Mouse (Mus musculus) kidney, adult 2 months (tissue): ENCODE measurements at regions not wholly inside any gene's neighbourhood (a gene's known extent, or its start where the extent isn't known, plus 50 kb on each side); places are given as distances from the start of the nearest gene placed in this dataset.

Source experiments
- DNase-seq: peaks from one replicate; pipeline ENCODE4 v3.0.0; 2021
- H3K27ac ChIP-seq: fragments of 200-500 bp; 2 replicates; pipeline ENCODE4 v1.5.1; 2012; ENCODE audit warnings: low read depth, low read length, control low read depth, inconsistent platforms; ENCODE audit not compliant: insufficient read depth
- H3K27me3 ChIP-seq: fragments of 200-500 bp; replicated peaks from 2 replicates; pipeline ENCODE4 v1.6.1; 2012; ENCODE audit warnings: mild to moderate bottlenecking, moderate library complexity, low read length, inconsistent platforms; ENCODE audit not compliant: control insufficient read depth, insufficient read depth
- H3K36me3 ChIP-seq: fragments of 200-500 bp; 2 replicates; pipeline ENCODE4 v1.6.1; 2012; ENCODE audit warnings: mild to moderate bottlenecking, moderate library complexity, low read length, inconsistent platforms; ENCODE audit not compliant: control insufficient read depth, insufficient read depth
- H3K4me1 ChIP-seq: fragments of 200-500 bp; 2 replicates; pipeline ENCODE4 v1.6.1; 2011; ENCODE audit warnings: low read length; ENCODE audit not compliant: control insufficient read depth, insufficient read depth
- H3K4me3 ChIP-seq: fragments of 200-500 bp; 2 replicates; pipeline ENCODE4 v1.5.1; 2011; ENCODE audit warnings: mild to moderate bottlenecking, low read depth, low read length, control low read depth; ENCODE audit not compliant: insufficient read depth
- CTCF ChIP-seq: fragments of 200-500 bp; conservative IDR thresholded peaks from 2 replicates; pipeline ENCODE4 v1.5.1; 2011; ENCODE audit warnings: low read depth, mild to moderate bottlenecking, control low read depth, low read length, moderate library complexity, mixed read lengths; ENCODE audit not compliant: insufficient read depth, insufficient read length
- POLR2A ChIP-seq: fragments of 200-500 bp; IDR thresholded peaks from one replicate; pipeline ENCODE4 v1.6.1; 2011; ENCODE audit warnings: low read depth, low read length, control low read depth
- WGBS: fragments of 180-500 bp; shearing (Covaris S2); methylation state at CpG from one replicate; pipeline ENCODE4 v1.1.7; 2018; 5-methylcytosine and 5-hydroxymethylcytosine counted together

DNA sequence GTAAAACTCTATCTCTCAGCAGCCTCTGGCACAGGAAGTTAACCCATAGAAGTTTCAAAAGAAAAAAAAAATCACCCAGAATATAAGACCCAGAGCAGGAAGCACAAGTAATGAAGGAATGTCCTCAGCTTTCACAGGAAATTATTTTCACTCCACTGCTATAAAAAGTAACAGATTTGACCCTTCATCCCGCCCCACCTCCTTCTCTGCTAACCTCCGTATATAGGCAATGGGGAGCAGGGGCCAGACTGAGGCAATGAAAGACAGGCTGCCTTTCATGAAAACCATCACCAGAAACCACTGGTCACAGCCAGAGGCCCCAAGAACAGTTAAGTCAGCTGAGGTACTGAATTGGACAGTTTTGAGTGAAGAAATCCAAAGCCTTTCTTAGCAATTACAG lies 654.9 kb downstream of the Gsdmc2 start:
- TF ChIP-seq POLR2A (no peak), CTCF (no peak)

GRCm38 (mm10) chr15:63171003-63171402 lies 674.0 kb downstream of the Gsdmc2 start:
- Histone ChIP-seq H3K4me1 (no peaks in the 10 kb centered on the region), H3K27me3 (no peaks in the 10 kb centered on the region), H3K4me3 (no peak overlapping the region), H3K36me3 (no peaks in the 10 kb centered on the region), H3K27ac (no peak overlapping the region)
- no peak for DNase-seq
- no peak for TF ChIP-seq CTCF
- no peak for TF ChIP-seq POLR2A

More for the DNA sequence above, 654.9 kb downstream of the Gsdmc2 start:
- no peaks in the 10 kb centered on the region for H3K27me3 ChIP-seq
- H3K36me3 ChIP-seq = no peaks in the 10 kb centered on the region
- no peak overlapping the region for H3K4me3 ChIP-seq
- peaks cover 7% of the 10 kb centered on the region for H3K4me1 ChIP-seq
- WGBS = 49% methylated on average over 2 of the region's 2 CpGs
- no peak overlapping the region for H3K27ac ChIP-seq
- no peak for DNase-seq

- no peak for TF ChIP-seq CTCF
- Histone ChIP-seq H3K36me3 (no peaks in the 10 kb centered on the region), H3K27ac (no peak overlapping the region), H3K27me3 (no peaks in the 10 kb centered on the region), H3K4me3 (no peak overlapping the region), H3K4me1 (no peaks in the 10 kb centered on the region)
- no peak for DNase-seq
- 64% methylated on average over 1 of the region's 1 CpGs for WGBS
Observed at GRCm38 (mm10) chr15:63170171-63170570, 674.8 kb downstream of the Gsdmc2 start.

- no peaks in the 10 kb centered on the region for H3K4me1 ChIP-seq
- no peaks in the 10 kb centered on the region for H3K36me3 ChIP-seq
- H3K4me3 ChIP-seq = no peak overlapping the region
- H3K27me3 ChIP-seq = no peaks in the 10 kb centered on the region
- no peak for TF ChIP-seq CTCF
- TF ChIP-seq POLR2A = no peak
- no peak for DNase-seq
- no peak overlapping the region for H3K27ac ChIP-seq
Observed at GRCm38 (mm10) chr15:63166411-63166810, 678.6 kb downstream of the Gsdmc2 start.

DNA sequence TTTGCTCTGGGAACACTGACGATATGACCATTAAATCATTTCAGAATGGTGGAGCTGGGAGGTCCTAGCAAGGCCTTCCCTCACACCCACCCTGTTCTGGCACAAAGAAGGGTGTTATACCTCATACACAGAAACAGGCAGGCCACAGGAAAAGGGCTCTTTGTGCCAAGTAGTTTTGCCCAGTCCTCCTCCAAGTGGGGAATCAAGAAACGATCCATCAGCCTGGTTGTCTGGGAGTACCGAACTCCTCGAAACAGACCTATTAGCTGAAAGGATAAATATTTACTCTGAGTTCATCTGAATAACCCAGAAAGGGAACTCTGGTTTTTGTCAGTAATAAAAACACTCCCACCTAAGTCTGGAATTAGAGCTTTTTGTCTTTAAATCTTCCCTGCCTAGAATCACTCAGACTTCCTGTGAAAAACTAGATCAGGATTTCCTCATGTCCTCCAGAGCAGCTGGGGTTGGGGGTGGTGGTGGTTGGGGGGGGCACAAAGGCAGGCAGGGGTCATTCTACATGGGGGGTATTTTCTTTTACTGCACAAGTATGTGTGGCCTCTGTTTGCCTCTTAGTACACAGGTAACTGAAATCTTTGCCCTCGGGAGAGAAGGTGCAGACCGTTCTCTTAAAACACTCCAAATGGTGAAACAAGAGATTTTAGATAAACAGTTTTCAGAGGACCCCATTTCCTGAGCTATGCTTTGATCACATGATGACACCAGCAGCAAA lies 681.3 kb downstream of the Gsdmc2 start:
- Histone ChIP-seq H3K4me3 (no peak overlapping the region), H3K27ac (no peak overlapping the region), H3K36me3 (no peaks in the 10 kb centered on the region), H3K27me3 (no peaks in the 10 kb centered on the region), H3K4me1 (no peaks in the 10 kb centered on the region)
- DNase-seq = no peak
- WGBS = 26% methylated on average over 6 of the region's 6 CpGs
- TF ChIP-seq POLR2A (no peak), CTCF (no peak)

- H3K4me3 ChIP-seq = no peak overlapping the region
- TF ChIP-seq CTCF (no peak), POLR2A (no peak)
- no peaks in the 10 kb centered on the region for H3K4me1 ChIP-seq
- no peak overlapping the region for H3K27ac ChIP-seq
- 53% methylated on average over 4 of the region's 4 CpGs for WGBS
- no peak for DNase-seq
- no peaks in the 10 kb centered on the region for H3K27me3 ChIP-seq
- H3K36me3 ChIP-seq = no peaks in the 10 kb centered on the region
Observed at GRCm38 (mm10) chr15:63162881-63163549, 682.0 kb downstream of the Gsdmc2 start.

DNA sequence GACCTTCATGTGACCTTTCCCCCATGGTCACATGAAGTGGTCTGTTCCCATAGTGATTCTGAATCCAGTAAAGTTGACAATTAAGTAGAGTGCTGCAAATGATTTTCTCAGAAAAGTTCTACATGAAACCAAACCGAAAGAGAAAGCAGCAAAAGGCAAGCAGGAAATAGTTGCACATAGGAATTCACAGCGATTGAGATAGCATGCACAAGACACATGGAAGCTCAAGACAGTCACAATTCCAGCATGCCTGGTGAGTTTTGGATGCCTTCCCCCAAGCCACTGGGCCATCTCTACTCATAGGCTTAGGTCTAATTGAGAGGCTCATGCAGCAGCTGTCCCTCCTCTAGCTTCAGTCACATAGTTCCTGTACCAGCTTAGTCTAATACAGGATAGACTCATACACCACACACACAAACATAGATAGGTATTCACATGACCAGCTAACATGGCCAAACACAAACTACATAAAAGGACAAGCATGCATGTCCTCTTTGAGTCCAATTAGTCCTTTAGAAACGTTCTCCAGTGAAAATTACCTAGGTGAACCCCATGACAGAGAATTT lies 721.8 kb downstream of the Gsdmc2 start:
- no peaks in the 10 kb centered on the region for H3K36me3 ChIP-seq
- WGBS = 74% methylated on average over 3 of the region's 3 CpGs
- no peak overlapping the region for H3K4me3 ChIP-seq
- H3K27me3 ChIP-seq = no peaks in the 10 kb centered on the region
- H3K27ac ChIP-seq = no peak overlapping the region
- H3K4me1 ChIP-seq = no peaks in the 10 kb centered on the region
- TF ChIP-seq CTCF (no peak), POLR2A (no peak)
- DNase-seq = no peak
